Mouse (Mus musculus): ENCODE results near the gene Cox10. TPM values are rescaled to one million over a fixed set of nuclear protein-coding genes. Genes with fewer than 3 reads are reported as not detected.
"Not testable (repeated sequence)": the region's sequence is repeated elsewhere in the genome, so short reads cannot be mapped to it uniquely, and the experiment has no call there.

Gene Cox10
- 19.7 and 22.7 TPM in 2 replicates for polyA plus RNA-seq (2015; fragmentation: Nextera tagmentation; extraction: Ambion mirVana)

- Histone ChIP-seq H3K36me3 (peaks cover 8% of the 10 kb centered on the region), H3K4me2 (peak within 1 kb of the TSS; percentile 74), H3K27ac (replicated peaks) (peak within 1 kb of the TSS; percentile 93), H3K27me3 (no peaks in the 10 kb centered on the region), H3K9ac (peak within 1 kb of the TSS; percentile 84), H3K4me3 (peak within 1 kb of the TSS; percentile 87), H3K4me1 (replicated peaks) (peaks cover 23% of the 10 kb centered on the region), H3K9me3 (no peaks in the 10 kb centered on the region)
- under 1% methylated on average over 43 of the region's 45 CpGs for WGBS
- peak; percentile 96 for ATAC-seq (ENCODE audit: low read depth)
These were observed at the start of gene Cox10 for GRCm38 (mm10) chr11:64078956-64079726. TSS of gene Cox10 (minus strand) at chr11:64079468.

GRCm38 (mm10) chr11:64128016-64128415 is 48.7 kb upstream of the Cox10 start:
- Histone ChIP-seq H3K27ac (replicated peaks) (no peak overlapping the region), H3K4me2 (no peak overlapping the region), H3K9me3 (no peaks in the 10 kb centered on the region), H3K9ac (no peak overlapping the region), H3K4me1 (replicated peaks) (no peaks in the 10 kb centered on the region), H3K4me3 (no peak overlapping the region), H3K36me3 (no peaks in the 10 kb centered on the region), H3K27me3 (no peaks in the 10 kb centered on the region)
- WGBS = 82% methylated on average over 9 of the region's 9 CpGs
- no peak for ATAC-seq (ENCODE audit: low read depth)

- H3K27me3 ChIP-seq = no peaks in the 10 kb centered on the region
- H3K9ac ChIP-seq = no peak overlapping the region
- 71% methylated on average over 2 of the region's 2 CpGs for WGBS
- no peak overlapping the region for H3K27ac ChIP-seq (replicated peaks)
- H3K4me1 ChIP-seq (replicated peaks) = no peaks in the 10 kb centered on the region
- H3K4me3 ChIP-seq = no peak overlapping the region
- H3K4me2 ChIP-seq = no peak overlapping the region
- no peaks in the 10 kb centered on the region for H3K36me3 ChIP-seq
- no peak for ATAC-seq (ENCODE audit: low read depth)
- no peaks in the 10 kb centered on the region for H3K9me3 ChIP-seq
These were observed 46.2 kb upstream of the Cox10 start for GRCm38 (mm10) chr11:64125471-64125870.

GRCm38 (mm10) chr11:64123174-64123573 is 43.9 kb upstream of the Cox10 start:
- not testable (repeated sequence) for H3K9me3 ChIP-seq; H3K27ac ChIP-seq (replicated peaks); H3K27me3 ChIP-seq; H3K9ac ChIP-seq; H3K36me3 ChIP-seq; H3K4me2 ChIP-seq; ATAC-seq (ENCODE audit: low read depth); H3K4me1 ChIP-seq (replicated peaks); H3K4me3 ChIP-seq
- WGBS = 92% methylated on average over 6 of the region's 6 CpGs

GRCm38 (mm10) chr11:64116711-64117110 is 37.4 kb upstream of the Cox10 start:
- Histone ChIP-seq H3K9me3 (no peaks in the 10 kb centered on the region), H3K4me2 (no peak overlapping the region), H3K36me3 (no peaks in the 10 kb centered on the region), H3K4me3 (no peak overlapping the region), H3K27me3 (no peaks in the 10 kb centered on the region), H3K27ac (replicated peaks) (no peak overlapping the region), H3K4me1 (replicated peaks) (0 out of 2 replicates have a peak, but pooled peaks cover 7% of the 10 kb centered on the region), H3K9ac (no peak overlapping the region)
- ATAC-seq (ENCODE audit: low read depth) = no peak
- 92% methylated on average over 4 of the region's 4 CpGs for WGBS

GRCm38 (mm10) chr11:64115822-64116221 is 36.6 kb upstream of the Cox10 start:
- Histone ChIP-seq H3K4me2 (no peak overlapping the region), H3K9me3 (no peaks in the 10 kb centered on the region), H3K27me3 (no peaks in the 10 kb centered on the region), H3K4me3 (no peak overlapping the region), H3K27ac (replicated peaks) (no peak overlapping the region), H3K36me3 (no peaks in the 10 kb centered on the region), H3K9ac (no peak overlapping the region), H3K4me1 (replicated peaks) (peaks cover 11% of the 10 kb centered on the region; the same call in 1 of the 2 replicates)
- 72% methylated on average over 2 of the region's 2 CpGs for WGBS
- no peak for ATAC-seq (ENCODE audit: low read depth)

- H3K27ac ChIP-seq (replicated peaks) = no peak overlapping the region
- H3K27me3 ChIP-seq = no peaks in the 10 kb centered on the region
- H3K4me2 ChIP-seq = no peak overlapping the region
- no peaks in the 10 kb centered on the region for H3K36me3 ChIP-seq
- H3K9me3 ChIP-seq = no peaks in the 10 kb centered on the region
- H3K9ac ChIP-seq = no peak overlapping the region
- no peak for ATAC-seq (ENCODE audit: low read depth)
- H3K4me3 ChIP-seq = no peak overlapping the region
- 88% methylated on average over 9 of the region's 9 CpGs for WGBS
- H3K4me1 ChIP-seq (replicated peaks) = peaks cover 12% of the 10 kb centered on the region; the same call in 1 of the 2 replicates
These were observed 35.8 kb upstream of the Cox10 start for GRCm38 (mm10) chr11:64115101-64115500.

- Histone ChIP-seq H3K9ac (no peak overlapping the region), H3K36me3 (no peaks in the 10 kb centered on the region), H3K9me3 (no peaks in the 10 kb centered on the region), H3K27ac (replicated peaks) (no peak overlapping the region), H3K27me3 (no peaks in the 10 kb centered on the region), H3K4me1 (replicated peaks) (peaks cover 5% of the 10 kb centered on the region; the same call in 1 of the 2 replicates), H3K4me2 (no peak overlapping the region), H3K4me3 (no peak overlapping the region)
- ATAC-seq (ENCODE audit: low read depth) = no peak
- 71% methylated on average over 5 of the region's 5 CpGs for WGBS
These were observed 20.8 kb upstream of the Cox10 start for GRCm38 (mm10) chr11:64100060-64100459.

GRCm38 (mm10) chr11:64093058-64093457 is 13.8 kb upstream of the Cox10 start:
- H3K27me3 ChIP-seq = no peaks in the 10 kb centered on the region
- H3K9ac ChIP-seq = no peak overlapping the region
- no peaks in the 10 kb centered on the region for H3K36me3 ChIP-seq
- no peak for ATAC-seq (ENCODE audit: low read depth)
- no peaks in the 10 kb centered on the region for H3K4me1 ChIP-seq (replicated peaks)
- H3K27ac ChIP-seq (replicated peaks) = no peak overlapping the region
- H3K4me2 ChIP-seq = no peak overlapping the region
- no peaks in the 10 kb centered on the region for H3K9me3 ChIP-seq
- WGBS = 90% methylated on average over 4 of the region's 4 CpGs
- H3K4me3 ChIP-seq = no peak overlapping the region

GRCm38 (mm10) chr11:64091150-64091549 is 11.9 kb upstream of the Cox10 start:
- ATAC-seq (ENCODE audit: low read depth) = no peak
- no peak overlapping the region for H3K4me3 ChIP-seq
- 86% methylated on average over 7 of the region's 7 CpGs for WGBS
- no peaks in the 10 kb centered on the region for H3K36me3 ChIP-seq
- H3K27ac ChIP-seq (replicated peaks) = no peak overlapping the region
- H3K9me3 ChIP-seq = no peaks in the 10 kb centered on the region
- no peak overlapping the region for H3K9ac ChIP-seq
- H3K4me2 ChIP-seq = no peak overlapping the region
- H3K4me1 ChIP-seq (replicated peaks) = no peaks in the 10 kb centered on the region
- H3K27me3 ChIP-seq = no peaks in the 10 kb centered on the region

- H3K4me2 ChIP-seq = no peak overlapping the region
These were observed 10.4 kb upstream of the Cox10 start for GRCm38 (mm10) chr11:64089682-64090081.

GRCm38 (mm10) chr11:64085888-64086287 is 6.6 kb upstream of the Cox10 start:
- Histone ChIP-seq H3K36me3 (peaks cover 8% of the 10 kb centered on the region), H3K4me1 (replicated peaks) (peaks cover 3% of the 10 kb centered on the region; the same call in 1 of the 2 replicates), H3K9me3 (no peaks in the 10 kb centered on the region), H3K27ac (replicated peaks) (no peak overlapping the region), H3K27me3 (no peaks in the 10 kb centered on the region), H3K9ac (no peak overlapping the region), H3K4me2 (no peak overlapping the region), H3K4me3 (no peak overlapping the region)
- 85% methylated on average over 5 of the region's 5 CpGs for WGBS
- no peak for ATAC-seq (ENCODE audit: low read depth)

More at GRCm38 (mm10) chr11:64089682-64090081, 10.4 kb upstream of the Cox10 start:
- Histone ChIP-seq H3K27ac (replicated peaks) (no peak overlapping the region), H3K27me3 (no peaks in the 10 kb centered on the region), H3K9me3 (no peaks in the 10 kb centered on the region), H3K4me3 (no peak overlapping the region), H3K9ac (no peak overlapping the region), H3K4me1 (replicated peaks) (no peaks in the 10 kb centered on the region), H3K36me3 (no peaks in the 10 kb centered on the region)
- ATAC-seq (ENCODE audit: low read depth) = no peak
- WGBS = 19% methylated on average over 2 of the region's 2 CpGs

- Histone ChIP-seq H3K27me3 (no peaks in the 10 kb centered on the region), H3K4me3 (peak overlapping the region; percentile 87), H3K9me3 (no peaks in the 10 kb centered on the region), H3K4me1 (replicated peaks) (peaks cover 23% of the 10 kb centered on the region), H3K36me3 (peaks cover 8% of the 10 kb centered on the region), H3K4me2 (peak overlapping the region; percentile 74), H3K9ac (peak overlapping the region; percentile 84), H3K27ac (replicated peaks) (peak overlapping the region; percentile 93)
- WGBS = 0% methylated on average over 8 of the region's 8 CpGs
- ATAC-seq (ENCODE audit: low read depth) = peak; percentile 87
These were observed 436 bp upstream of the Cox10 start for GRCm38 (mm10) chr11:64079727-64080081.

Data from neural tube, embryonic 13.5 days (tissue).